ENCODE assay signal across 30 mouse cellular contexts in the genomic region with DNA sequence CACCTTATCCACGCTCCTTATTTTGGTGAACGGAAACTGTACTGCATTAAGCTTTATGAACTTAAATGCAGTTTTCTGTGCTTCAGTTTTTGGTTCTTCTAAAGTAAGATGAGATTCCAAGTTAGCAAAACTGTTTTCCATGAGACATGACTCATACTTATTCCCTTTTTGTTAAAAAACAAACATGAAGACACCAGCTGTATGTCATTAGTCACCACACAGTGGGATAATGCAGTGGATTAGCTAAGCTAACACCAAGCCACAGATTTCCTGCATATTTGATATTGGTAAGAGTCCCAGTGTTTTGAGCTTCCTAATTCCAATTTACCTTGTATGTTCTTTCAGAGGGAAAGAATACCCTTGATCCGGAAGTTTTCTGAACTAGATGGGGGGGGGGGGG. TPM values are rescaled to one million over a fixed set of nuclear protein-coding genes. Genes with fewer than 3 reads are reported as not detected.
DNase-seq lines count a peak whose midpoint lies in the region; ATAC-seq lines count a peak whose summit lies in the region.
"Had no signal": no experiment of that assay in that cellular context is flagged by ENCODE, and none has a peak within 500 bp of the region (broad histone marks: within the 10 kb centered on the region; RNA-seq: fewer than 3 reads in every experiment).

No protein-coding gene starts in this region.

- no peak for ATAC-seq in midbrain, embryonic 11.5 days (ENCODE audit: low FRiP score)
- ATAC-seq in midbrain, embryonic 13.5 days, result no peak
- ATAC-seq in granulocyte monocyte progenitor cell, adult 5-6 weeks (replicated peaks; ENCODE audit: poor library complexity, severe bottlenecking), result 0 out of 2 replicates have a peak, but pooled peaks have one; percentile 19
- ATAC-seq: forebrain, embryonic 15.5 days; intestine, embryonic 15.5 days had no signal

- DNase-seq in midbrain, embryonic 11.5 days (ENCODE audit: low spot score, missing footprints), result peak; percentile 23
- peak; percentile 41 for DNase-seq in NIH3T3 (ENCODE audit: low read depth)
- DNase-seq in neural tube, embryonic 10.5 days (ENCODE audit: extremely low spot score, low spot score), result no peak
- no peak for DNase-seq in layer of hippocampus, postnatal 25 days (ENCODE audit: extremely low spot score in 1 of 2, low spot score in 1 of 2)
- DNase-seq in heart, embryonic 10.5 days (ENCODE audit: low spot score), result no peak
- DNase-seq: adrenal gland, postnatal 14 days; B cell, adult 2 months; cerebellum, adult 2 months; cerebellum, postnatal 10 days; embryo, embryonic 11 days; gastrocnemius, postnatal 36 days; heart, adult 18-20 months; kidney, adult 2 months had no signal

- no peak overlapping the region for H3K4me2 ChIP-seq in midbrain, embryonic 11.5 days
- H3K4me2 ChIP-seq in midbrain, embryonic 13.5 days (replicated peaks), result no peak overlapping the region
- H3K4me2 ChIP-seq: embryonic facial prominence, embryonic 15.5 days; forebrain, embryonic 15.5 days; heart, embryonic 11.5 days; hindbrain, embryonic 14.5 days; intestine, embryonic 15.5 days had no signal

- no peaks in the 10 kb centered on the region for H3K9me3 ChIP-seq in midbrain, embryonic 11.5 days (ENCODE audit: control insufficient read depth, low read length)
- no peaks in the 10 kb centered on the region for H3K9me3 ChIP-seq in midbrain, embryonic 13.5 days
- no peaks in the 10 kb centered on the region for H3K9me3 ChIP-seq in heart, embryonic 10.5 days
- H3K9me3 ChIP-seq: embryonic facial prominence, embryonic 15.5 days; forebrain, embryonic 10.5 days; forebrain, embryonic 15.5 days; hindbrain, embryonic 10.5 days; intestine, embryonic 15.5 days had no signal

- no peaks in the 10 kb centered on the region for H3K36me3 ChIP-seq in midbrain, embryonic 11.5 days (ENCODE audit: control insufficient read depth, insufficient read depth, low read length)
- no peaks in the 10 kb centered on the region for H3K36me3 ChIP-seq in midbrain, embryonic 13.5 days
- no peaks in the 10 kb centered on the region for H3K36me3 ChIP-seq in heart, embryonic 10.5 days
- H3K36me3 ChIP-seq: embryonic facial prominence, embryonic 15.5 days; forebrain, embryonic 10.5 days; forebrain, embryonic 15.5 days; hindbrain, embryonic 10.5 days; intestine, embryonic 15.5 days had no signal

- H3K27me3 ChIP-seq in midbrain, embryonic 11.5 days (ENCODE audit: control insufficient read depth, insufficient read depth, low read length), result no peaks in the 10 kb centered on the region
- H3K27me3 ChIP-seq in midbrain, embryonic 13.5 days, result no peaks in the 10 kb centered on the region
- no peaks in the 10 kb centered on the region for H3K27me3 ChIP-seq in heart, embryonic 10.5 days (ENCODE audit: insufficient read depth, poor library complexity, severe bottlenecking)
- H3K27me3 ChIP-seq: embryonic facial prominence, embryonic 15.5 days; forebrain, embryonic 15.5 days; intestine, embryonic 15.5 days had no signal

- H3K4me3 ChIP-seq in midbrain, embryonic 11.5 days (ENCODE audit: low read depth, low read length), result no peak overlapping the region
- no peak overlapping the region for H3K4me3 ChIP-seq in midbrain, embryonic 13.5 days (replicated peaks)
- no peak overlapping the region for H3K4me3 ChIP-seq in heart, embryonic 10.5 days
- H3K4me3 ChIP-seq: embryonic facial prominence, embryonic 15.5 days; erythroblast, embryonic 14.5 days; forebrain, embryonic 10.5 days; forebrain, embryonic 15.5 days; hindbrain, embryonic 10.5 days; intestine, embryonic 15.5 days had no signal

- whole genome bisulfite sequencing in midbrain, embryonic 11.5 days, result 91% methylated on average over 3 of the region's 3 CpGs
- WGBS in midbrain, embryonic 13.5 days, result 91% methylated on average over 3 of the region's 3 CpGs
- WGBS in heart, embryonic 10.5 days, result 90% methylated on average over 3 of the region's 3 CpGs

- H3K27ac ChIP-seq in midbrain, embryonic 11.5 days (ENCODE audit: low read depth, low read length), result no peak overlapping the region
- no peak overlapping the region for H3K27ac ChIP-seq in midbrain, embryonic 13.5 days
- no peak overlapping the region for H3K27ac ChIP-seq in heart, embryonic 10.5 days
- H3K27ac ChIP-seq: embryonic facial prominence, embryonic 15.5 days; forebrain, embryonic 10.5 days; forebrain, embryonic 15.5 days; hindbrain, embryonic 10.5 days; hindbrain, embryonic 14.5 days; intestine, embryonic 15.5 days had no signal

- no peaks in the 10 kb centered on the region for H3K4me1 ChIP-seq in midbrain, embryonic 11.5 days (ENCODE audit: control insufficient read depth, insufficient read depth, low read length)
- no peaks in the 10 kb centered on the region for H3K4me1 ChIP-seq in midbrain, embryonic 13.5 days (replicated peaks)
- H3K4me1 ChIP-seq in heart, embryonic 10.5 days, result no peaks in the 10 kb centered on the region
- H3K4me1 ChIP-seq: embryonic facial prominence, embryonic 15.5 days; forebrain, embryonic 10.5 days; forebrain, embryonic 15.5 days; hindbrain, embryonic 10.5 days; intestine, embryonic 15.5 days had no signal

- no peak overlapping the region for H3K9ac ChIP-seq in midbrain, embryonic 11.5 days (ENCODE audit: low read length)
- H3K9ac ChIP-seq in midbrain, embryonic 13.5 days (replicated peaks), result no peak overlapping the region
- H3K9ac ChIP-seq: embryonic facial prominence, embryonic 15.5 days; forebrain, embryonic 15.5 days; hindbrain, embryonic 14.5 days; intestine, embryonic 15.5 days had no signal

RNA-seq across cellular contexts. Expression of a gene that starts 9.5 kb away (rescaled TPM):
- not detected in 2 replicates for polyA plus RNA-seq in midbrain, embryonic 11.5 days (2014; fragmentation: Nextera tagmentation; extraction: Ambion mirVana)
- polyA plus RNA-seq in midbrain, embryonic 13.5 days (2015; fragmentation: Nextera tagmentation; extraction: Ambion mirVana), result 0.30 TPM in 1 of 2 replicates, not detected in the other
- not detected in 2 replicates for total RNA-seq in granulocyte monocyte progenitor cell, adult 5-6 weeks (2014; fragmentation: Nextera tagmentation)
- total RNA-seq in granulocyte monocyte progenitor cell, adult 5-6 weeks (2017), result not detected in 2 replicates
- total RNA-seq in layer of hippocampus, postnatal 25 days (2021), result not detected
- 0.37 TPM in 1 of 2 replicates, not detected in the other for polyA plus RNA-seq in heart, embryonic 10.5 days (2016; fragmentation: Nextera tagmentation; extraction: Ambion mirVana)
- total RNA-seq: adrenal gland, postnatal 14 days; common myeloid progenitor, adult 5-6 weeks; gastrocnemius, adult 8-10 months; gastrocnemius, postnatal 36 days; heart, adult 18-20 months; heart, postnatal 25 days; MEL had no signal
- polyA plus RNA-seq: cerebellum, adult 2 months; embryonic facial prominence, embryonic 11.5 days; erythroblast, embryonic 14.5 days; forebrain, embryonic 10.5 days; forebrain, embryonic 15.5 days; frontal cortex, adult 2 months; hindbrain, embryonic 10.5 days; intestine, embryonic 15.5 days; kidney, adult 2 months had no signal

RNA-seq across cellular contexts. Expression of a gene that starts 11.6 kb away (rescaled TPM):
- not detected in 2 replicates for polyA plus RNA-seq in midbrain, embryonic 11.5 days (2014; fragmentation: Nextera tagmentation; extraction: Ambion mirVana)
- not detected in 2 replicates for polyA plus RNA-seq in midbrain, embryonic 13.5 days (2015; fragmentation: Nextera tagmentation; extraction: Ambion mirVana)
- not detected in 2 replicates for total RNA-seq in granulocyte monocyte progenitor cell, adult 5-6 weeks (2014; fragmentation: Nextera tagmentation)
- 0.73 TPM in 1 of 2 replicates, not detected in the other for total RNA-seq in granulocyte monocyte progenitor cell, adult 5-6 weeks (2017)
- total RNA-seq in layer of hippocampus, postnatal 25 days (2021), result under 1 TPM in 1 of 2 experiments, not detected in 1; 0.47 TPM
- polyA plus RNA-seq in heart, embryonic 10.5 days (2016; fragmentation: Nextera tagmentation; extraction: Ambion mirVana), result not detected in 2 replicates
- total RNA-seq: adrenal gland, postnatal 14 days; common myeloid progenitor, adult 5-6 weeks; gastrocnemius, adult 8-10 months; gastrocnemius, postnatal 36 days; heart, adult 18-20 months; heart, postnatal 25 days; MEL had no signal
- polyA plus RNA-seq: embryonic facial prominence, embryonic 11.5 days; erythroblast, embryonic 14.5 days; forebrain, embryonic 10.5 days; forebrain, embryonic 15.5 days; heart, embryonic 11.5 days; heart, embryonic 16.5 days; hindbrain, embryonic 10.5 days; hindbrain, embryonic 14.5 days; intestine, embryonic 15.5 days had no signal

RNA-seq across cellular contexts. Expression of a gene that starts 18.1 kb away (rescaled TPM):
- 0.39 TPM in 1 of 2 replicates, not detected in the other for polyA plus RNA-seq in midbrain, embryonic 11.5 days (2014; fragmentation: Nextera tagmentation; extraction: Ambion mirVana)
- not detected in 2 replicates for polyA plus RNA-seq in midbrain, embryonic 13.5 days (2015; fragmentation: Nextera tagmentation; extraction: Ambion mirVana)
- total RNA-seq in granulocyte monocyte progenitor cell, adult 5-6 weeks (2014; fragmentation: Nextera tagmentation), result not detected in 2 replicates
- not detected in 2 replicates for total RNA-seq in granulocyte monocyte progenitor cell, adult 5-6 weeks (2017)
- total RNA-seq in layer of hippocampus, postnatal 25 days (2021), result not detected
- not detected in 2 replicates for polyA plus RNA-seq in heart, embryonic 10.5 days (2016; fragmentation: Nextera tagmentation; extraction: Ambion mirVana)
- total RNA-seq: adrenal gland, postnatal 14 days; common myeloid progenitor, adult 5-6 weeks; gastrocnemius, adult 8-10 months; gastrocnemius, postnatal 36 days; heart, adult 18-20 months; heart, postnatal 25 days; MEL had no signal
- polyA plus RNA-seq: cerebellum, adult 2 months; erythroblast, embryonic 14.5 days; forebrain, embryonic 15.5 days; frontal cortex, adult 2 months; heart, embryonic 11.5 days; heart, embryonic 16.5 days; hindbrain, embryonic 14.5 days; intestine, embryonic 15.5 days; kidney, adult 2 months had no signal

RNA-seq across cellular contexts. Expression of a gene that starts 27.8 kb away (rescaled TPM):
- polyA plus RNA-seq in midbrain, embryonic 11.5 days (2014; fragmentation: Nextera tagmentation; extraction: Ambion mirVana), result not detected in 2 replicates
- polyA plus RNA-seq in midbrain, embryonic 13.5 days (2015; fragmentation: Nextera tagmentation; extraction: Ambion mirVana), result not detected in 2 replicates
- not detected in 2 replicates for total RNA-seq in granulocyte monocyte progenitor cell, adult 5-6 weeks (2014; fragmentation: Nextera tagmentation)
- total RNA-seq in granulocyte monocyte progenitor cell, adult 5-6 weeks (2017), result not detected in 2 replicates
- total RNA-seq in layer of hippocampus, postnatal 25 days (2021), result 1 to 10 TPM in 1 of 2 experiments, not detected in 1; 1.3 TPM
- polyA plus RNA-seq in heart, embryonic 10.5 days (2016; fragmentation: Nextera tagmentation; extraction: Ambion mirVana), result not detected in 2 replicates
- total RNA-seq: adrenal gland, postnatal 14 days; common myeloid progenitor, adult 5-6 weeks; gastrocnemius, adult 8-10 months; gastrocnemius, postnatal 36 days; heart, adult 18-20 months; heart, postnatal 25 days; MEL had no signal
- polyA plus RNA-seq: embryonic facial prominence, embryonic 11.5 days; embryonic facial prominence, embryonic 15.5 days; erythroblast, embryonic 14.5 days; forebrain, embryonic 10.5 days; forebrain, embryonic 15.5 days; heart, embryonic 11.5 days; heart, embryonic 16.5 days; hindbrain, embryonic 10.5 days; intestine, embryonic 15.5 days had no signal

RNA-seq across cellular contexts. Expression of a gene that starts 28.3 kb away (rescaled TPM):
- not detected in 2 replicates for polyA plus RNA-seq in midbrain, embryonic 11.5 days (2014; fragmentation: Nextera tagmentation; extraction: Ambion mirVana)
- not detected in 2 replicates for polyA plus RNA-seq in midbrain, embryonic 13.5 days (2015; fragmentation: Nextera tagmentation; extraction: Ambion mirVana)
- not detected in 2 replicates for total RNA-seq in granulocyte monocyte progenitor cell, adult 5-6 weeks (2014; fragmentation: Nextera tagmentation)
- not detected in 2 replicates for total RNA-seq in granulocyte monocyte progenitor cell, adult 5-6 weeks (2017)
- not detected for total RNA-seq in layer of hippocampus, postnatal 25 days (2021)
- polyA plus RNA-seq in heart, embryonic 10.5 days (2016; fragmentation: Nextera tagmentation; extraction: Ambion mirVana), result not detected in 2 replicates
- total RNA-seq: adrenal gland, postnatal 14 days; common myeloid progenitor, adult 5-6 weeks; gastrocnemius, adult 8-10 months; gastrocnemius, postnatal 36 days; heart, adult 18-20 months; heart, postnatal 25 days; MEL had no signal
- polyA plus RNA-seq: cerebellum, adult 2 months; embryonic facial prominence, embryonic 11.5 days; erythroblast, embryonic 14.5 days; forebrain, embryonic 10.5 days; forebrain, embryonic 15.5 days; frontal cortex, adult 2 months; heart, embryonic 11.5 days; heart, embryonic 16.5 days; hindbrain, embryonic 10.5 days; hindbrain, embryonic 14.5 days; intestine, embryonic 15.5 days; kidney, adult 2 months had no signal

Comparison
In these comparisons a context has a peak if more than half of its experiments do, and no peak if none do; other contexts are left out.
1. DNase-seq: peak in midbrain, embryonic 11.5 days (single experiment) and NIH3T3 (single experiment); none in neural tube, embryonic 10.5 days (single experiment), layer of hippocampus, postnatal 25 days (0 of 2) and heart, embryonic 10.5 days (single experiment).